Mouse (Mus musculus) embryonic fibroblast, embryonic 13.5 days (primary cell): ENCODE data around the gene Ccdc38. TPM values are rescaled to one million over a fixed set of nuclear protein-coding genes. Genes with fewer than 3 reads are reported as not detected.

ENCODE experiments used
- H3K27ac ChIP-seq: 2 replicates; pipeline ENCODE4 v1.5.1; 2012; ENCODE audit warnings: low read length, control low read depth, inconsistent platforms; ENCODE audit not compliant: insufficient read depth
- H3K4me1 ChIP-seq: 2 replicates; pipeline ENCODE4 v1.6.1; 2011; ENCODE audit warnings: low read length; ENCODE audit not compliant: control insufficient read depth, insufficient read depth
- H3K4me3 ChIP-seq: 2 replicates; pipeline ENCODE4 v1.5.1; 2011; ENCODE audit warnings: mild to moderate bottlenecking, control low read depth, low read length; ENCODE audit not compliant: insufficient read depth
- CTCF ChIP-seq: IDR thresholded peaks from 2 replicates; pipeline ENCODE4 v1.5.1; 2011; ENCODE audit warnings: mild to moderate bottlenecking, control low read depth, low read length, moderate library complexity, borderline replicate concordance; ENCODE audit not compliant: insufficient read depth
- POLR2A ChIP-seq: IDR thresholded peaks from 2 replicates; pipeline ENCODE4 v1.6.1; 2011; ENCODE audit warnings: low read depth, mild to moderate bottlenecking, control low read depth, low read length, moderate library complexity
- polyA plus RNA-seq: library from polyadenylated mRNA; stranded (reverse); fragments of >200 nt; gene quantifications from 2 replicates; pipeline ENCODE4 v1.2.4, GENCODE M21; 2011; ENCODE audit warnings: low read depth; ENCODE audit not compliant: missing spikeins, insufficient read length

Ccdc38 gene
- polyA plus RNA-seq, 1 experiment, result 0.28 TPM

- TF ChIP-seq POLR2A (no peak), CTCF (no peak)
- H3K4me3 ChIP-seq, result no peak overlapping the region
- H3K4me1 ChIP-seq, result no peaks in the 10 kb centered on the region
- no peak overlapping the region for H3K27ac ChIP-seq
Observed at GRCm38 (mm10) chr10:93519159-93519558, 21.3 kb upstream of the Ccdc38 start.

DNA sequence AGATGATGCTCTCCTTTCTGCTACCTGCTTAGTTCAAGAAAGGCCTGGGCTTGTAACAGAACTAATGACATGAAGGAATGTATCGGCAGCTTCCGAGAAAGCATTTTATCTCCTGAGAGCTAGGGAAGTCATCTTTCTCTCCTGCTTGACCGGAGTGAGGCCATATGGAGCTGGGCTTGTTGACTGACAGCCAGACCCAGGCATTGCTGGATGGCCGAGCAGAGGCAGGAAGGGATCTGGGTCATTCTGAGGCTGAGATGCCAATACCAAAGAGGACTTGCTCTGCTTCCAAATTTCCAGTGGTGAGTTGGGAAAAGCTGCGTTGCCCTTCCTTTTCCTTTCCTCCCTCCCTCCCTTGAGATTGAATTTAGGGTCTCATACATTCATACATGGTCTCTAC is 20.7 kb upstream of the Ccdc38 start:
- no peak overlapping the region for H3K27ac ChIP-seq
- TF ChIP-seq POLR2A, result no peak
- TF ChIP-seq CTCF, result no peak
- no peaks in the 10 kb centered on the region for H3K4me1 ChIP-seq
- no peak overlapping the region for H3K4me3 ChIP-seq

DNA sequence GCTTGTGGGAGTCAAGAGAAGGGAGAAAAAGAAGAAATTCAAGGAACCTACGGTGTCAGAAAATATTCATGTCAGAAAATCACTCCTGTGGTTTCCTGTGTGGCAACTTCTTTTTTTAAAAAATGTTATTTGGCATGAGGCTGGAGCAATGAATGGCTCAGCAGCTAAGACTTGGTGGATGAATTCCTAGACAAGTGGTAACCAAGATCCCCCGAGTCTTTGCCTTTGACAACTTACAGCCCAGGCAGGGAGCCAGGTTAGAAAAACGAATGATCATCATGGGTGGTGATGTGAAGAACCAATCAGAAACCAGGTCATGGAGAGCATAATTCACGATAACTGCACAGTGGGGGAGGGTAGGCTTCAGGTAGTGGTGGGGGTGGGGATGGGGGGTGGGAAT is 19.4 kb upstream of the Ccdc38 start:
- TF ChIP-seq POLR2A (no peak), CTCF (no peak)
- no peak overlapping the region for H3K4me3 ChIP-seq
- H3K27ac ChIP-seq, result no peak overlapping the region
- H3K4me1 ChIP-seq, result no peaks in the 10 kb centered on the region

DNA sequence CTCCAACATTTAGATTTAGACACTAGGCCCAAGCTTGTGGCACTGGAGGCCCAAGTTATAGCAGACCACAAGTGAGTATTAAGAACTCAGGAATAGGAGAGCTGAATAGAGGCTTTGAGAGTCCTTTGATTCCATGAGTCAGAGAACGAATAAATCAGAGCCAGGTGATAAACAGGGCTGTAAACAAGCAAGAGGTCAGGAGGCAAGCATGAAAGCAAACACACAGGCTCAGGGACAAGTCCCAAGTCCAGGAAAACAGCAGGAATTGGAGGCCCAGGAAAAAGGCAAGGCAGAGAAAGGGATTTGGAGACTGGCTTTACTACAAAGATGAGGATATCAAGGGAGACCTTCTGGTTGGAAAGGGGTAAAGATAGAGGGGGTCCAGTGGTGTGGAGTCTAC is 15.1 kb upstream of the Ccdc38 start:
- Histone ChIP-seq H3K27ac (no peak overlapping the region), H3K4me3 (no peak overlapping the region), H3K4me1 (no peaks in the 10 kb centered on the region)
- TF ChIP-seq CTCF, result no peak

- H3K4me3 ChIP-seq, result no peak overlapping the region
- TF ChIP-seq CTCF, result no peak
- no peak for TF ChIP-seq POLR2A
- peaks cover 5% of the 10 kb centered on the region for H3K4me1 ChIP-seq
- no peak overlapping the region for H3K27ac ChIP-seq
Observed at GRCm38 (mm10) chr10:93538287-93538686, 2.1 kb upstream of the Ccdc38 start.

GRCm38 (mm10) chr10:93538818-93539217 is 1.6 kb upstream of the Ccdc38 start:
- no peak overlapping the region for H3K4me3 ChIP-seq
- H3K27ac ChIP-seq, result no peak overlapping the region
- peaks cover 5% of the 10 kb centered on the region for H3K4me1 ChIP-seq
- TF ChIP-seq CTCF (no peak), POLR2A (no peak)

- TF ChIP-seq CTCF (peak; percentile 82), POLR2A (no peak; the same call in 1 of the 2 replicates)
Observed at GRCm38 (mm10) chr10:93539775-93540430, 529 bp upstream of the Ccdc38 start, which contains the start of gene Amdhd1. TSS of gene Amdhd1 (minus strand) at chr10:93540033.

GRCm38 (mm10) chr10:93541585-93541984 is 1.2 kb downstream of the Ccdc38 start:
- TF ChIP-seq POLR2A (no peak), CTCF (no peak)
- Histone ChIP-seq H3K4me1 (peaks cover 5% of the 10 kb centered on the region), H3K4me3 (no peak overlapping the region), H3K27ac (no peak overlapping the region)

More at GRCm38 (mm10) chr10:93539775-93540430, 529 bp upstream of the Ccdc38 start, which contains the start of gene Amdhd1:
- H3K27ac ChIP-seq, result no peak within 1 kb of the TSS
- H3K4me1 ChIP-seq, result peaks cover 5% of the 10 kb centered on the region
- H3K4me3 ChIP-seq, result peak within 1 kb of the TSS; percentile 32

DNA sequence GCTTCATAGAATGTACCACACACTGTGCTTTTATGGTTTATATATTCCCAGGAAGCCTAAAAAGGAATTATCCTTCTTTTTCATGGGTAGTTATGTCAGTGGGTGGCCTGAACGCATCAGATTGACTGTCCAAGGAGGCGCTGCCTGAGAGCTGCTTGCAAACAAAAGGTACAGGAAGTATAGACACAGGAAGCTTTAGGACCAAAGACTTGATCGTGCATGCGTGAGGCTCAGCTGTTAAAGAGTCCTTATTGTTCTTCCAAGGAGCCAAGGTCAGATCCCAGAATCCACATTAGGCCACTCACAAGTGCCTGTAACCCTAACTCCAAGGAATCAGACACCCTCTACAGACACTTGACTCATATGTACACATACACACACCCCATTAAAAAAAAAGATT is 1.9 kb downstream of the Ccdc38 start:
- H3K4me1 ChIP-seq, result peaks cover 5% of the 10 kb centered on the region
- no peak overlapping the region for H3K27ac ChIP-seq
- H3K4me3 ChIP-seq, result no peak overlapping the region
- TF ChIP-seq CTCF, result no peak
- TF ChIP-seq POLR2A, result no peak

DNA sequence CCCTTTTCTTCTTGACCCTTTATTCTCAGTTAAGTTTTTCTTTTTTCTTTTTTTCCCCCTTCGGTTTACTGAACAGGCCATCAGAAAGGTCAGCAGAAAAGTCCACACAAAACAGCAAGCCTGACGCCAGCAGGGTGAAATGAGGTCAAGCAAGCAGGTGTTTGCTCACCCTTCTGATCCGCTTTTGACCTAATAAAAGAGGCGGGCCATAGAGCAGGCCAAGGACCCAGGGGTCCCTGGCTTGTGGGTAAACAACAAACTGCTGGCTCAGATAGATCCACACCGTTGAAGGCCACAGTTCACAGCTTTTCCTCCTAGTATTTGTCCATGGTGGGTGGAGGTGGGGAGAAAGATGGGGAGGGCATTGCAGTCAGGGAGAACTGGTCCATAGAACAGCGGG is 2.7 kb downstream of the Ccdc38 start:
- Histone ChIP-seq H3K4me1 (peaks cover 5% of the 10 kb centered on the region), H3K27ac (no peak overlapping the region), H3K4me3 (no peak overlapping the region)
- TF ChIP-seq POLR2A, result no peak
- TF ChIP-seq CTCF, result no peak
